Mouse (Mus musculus): Measurements from ENCODE around the gene Mtus2.

DNA sequence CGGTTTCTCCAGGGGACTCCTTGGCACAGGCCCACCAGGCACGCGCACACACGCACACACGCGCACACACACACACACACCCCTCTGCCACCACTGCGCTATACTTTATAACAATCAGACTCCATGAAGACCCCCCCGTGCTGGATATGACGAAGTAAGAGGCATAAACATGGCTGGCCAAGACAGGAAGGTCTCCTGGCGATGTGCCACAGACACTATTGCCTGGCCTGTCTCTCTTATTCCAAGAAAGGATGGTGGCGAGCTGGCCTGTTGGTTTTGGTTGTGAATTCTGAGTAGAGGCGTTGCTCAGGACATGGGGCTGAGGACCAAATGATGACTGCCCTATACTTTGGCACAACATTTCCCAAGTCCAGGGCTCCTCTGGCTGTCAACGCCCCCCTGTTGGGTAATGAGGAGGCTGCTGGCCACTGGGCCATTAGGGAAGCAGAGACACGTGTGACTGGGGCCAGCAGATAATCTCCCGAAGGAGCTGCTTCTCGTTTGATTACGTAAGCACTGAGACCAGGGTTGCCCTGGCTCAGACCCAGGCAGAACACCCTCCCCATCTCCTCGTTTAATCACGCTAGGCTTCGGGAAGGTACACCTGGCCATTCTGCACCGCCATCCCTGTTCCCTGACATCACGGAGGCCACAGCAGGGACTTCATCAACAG, 406.5 kb downstream of the Mtus2 start:
- TF ChIP-seq CTCF (IDR thresholded peaks at IDR 0.05; ENCODE audit: control insufficient read depth, insufficient read depth, low read length) (no peak), POLR2A (IDR thresholded peaks at IDR 0.05; ENCODE audit: borderline replicate concordance, control insufficient read depth, low read depth, low read length) (no peak)
